Mouse (Mus musculus): Measurements from ENCODE around the gene Kdf1.

Kdf1 gene

DNA sequence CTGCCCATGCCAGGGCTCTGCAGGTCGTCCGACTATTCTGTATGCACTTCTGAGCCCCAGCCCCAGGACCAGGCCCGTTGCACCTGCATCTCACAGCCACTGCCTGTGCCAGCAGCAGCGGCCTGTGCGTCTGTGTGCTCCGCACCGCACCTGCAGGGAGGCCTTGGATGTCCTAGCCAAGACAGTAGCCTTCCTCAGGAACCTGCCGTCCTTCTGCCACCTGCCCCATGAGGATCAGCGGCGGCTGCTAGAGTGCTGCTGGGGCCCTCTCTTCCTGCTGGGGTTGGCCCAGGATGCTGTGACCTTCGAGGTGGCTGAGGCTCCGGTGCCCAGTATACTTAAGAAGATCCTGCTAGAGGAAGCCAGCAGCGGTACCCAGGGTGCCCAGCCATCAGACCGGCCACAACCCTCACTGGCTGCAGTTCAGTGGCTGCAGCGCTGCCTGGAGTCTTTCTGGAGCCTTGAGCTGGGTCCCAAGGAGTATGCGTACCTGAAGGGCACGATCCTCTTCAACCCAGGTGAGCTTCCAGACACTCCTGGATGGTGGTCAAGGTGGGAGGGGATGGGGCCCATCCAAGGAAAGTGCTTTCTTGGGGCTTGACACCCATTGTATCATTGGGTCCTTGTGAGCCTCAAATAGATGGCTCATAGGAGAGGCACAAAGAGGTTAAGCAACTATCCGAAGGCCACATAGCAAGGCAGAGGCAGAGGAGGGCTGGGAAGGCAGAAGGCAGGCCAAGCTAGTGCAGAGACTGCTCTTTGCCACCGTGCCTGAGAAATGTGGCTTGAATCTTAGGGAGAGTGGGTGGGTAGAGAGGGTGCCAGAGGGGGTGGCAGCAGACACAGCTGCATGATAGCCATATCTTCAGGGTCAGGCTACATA, 34.9 kb downstream of the Kdf1 start:
- DNase-seq (ENCODE audit: low read depth): no peak

DNA sequence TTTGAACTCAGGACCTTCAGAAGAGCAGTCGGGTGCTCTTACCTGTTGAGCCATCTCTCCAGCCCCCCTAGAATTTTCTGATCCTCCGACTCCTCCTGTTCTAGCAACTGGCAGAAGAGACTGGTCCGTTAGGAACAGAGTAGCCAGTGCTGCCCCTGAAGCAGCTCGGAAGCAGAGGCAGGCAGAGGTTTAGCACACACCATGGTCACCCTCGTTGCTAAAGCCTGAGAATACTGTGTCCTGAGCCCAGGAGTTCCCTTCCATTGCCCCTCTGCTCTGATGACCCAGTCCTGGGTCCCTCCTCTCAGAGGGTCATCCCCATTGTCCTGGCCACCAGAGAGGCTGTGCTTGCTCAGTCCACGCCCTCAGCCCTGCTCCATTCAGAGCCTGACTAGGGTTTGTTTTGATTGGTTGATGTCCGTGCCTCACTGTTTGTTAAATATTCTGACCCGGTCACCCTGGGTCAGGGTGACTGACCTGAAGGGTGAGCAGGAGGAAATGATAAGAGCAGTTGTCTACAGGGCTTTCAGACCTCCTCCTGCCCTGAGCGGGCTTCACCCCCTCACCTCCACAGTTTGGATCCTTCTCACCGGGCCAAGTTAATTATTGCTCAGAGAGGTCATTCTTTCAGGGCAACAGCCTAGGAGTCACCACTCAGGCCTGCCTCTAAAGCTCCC, 38.4 kb downstream of the Kdf1 start:
- no peak for DNase-seq (ENCODE audit: low read depth)

DNA sequence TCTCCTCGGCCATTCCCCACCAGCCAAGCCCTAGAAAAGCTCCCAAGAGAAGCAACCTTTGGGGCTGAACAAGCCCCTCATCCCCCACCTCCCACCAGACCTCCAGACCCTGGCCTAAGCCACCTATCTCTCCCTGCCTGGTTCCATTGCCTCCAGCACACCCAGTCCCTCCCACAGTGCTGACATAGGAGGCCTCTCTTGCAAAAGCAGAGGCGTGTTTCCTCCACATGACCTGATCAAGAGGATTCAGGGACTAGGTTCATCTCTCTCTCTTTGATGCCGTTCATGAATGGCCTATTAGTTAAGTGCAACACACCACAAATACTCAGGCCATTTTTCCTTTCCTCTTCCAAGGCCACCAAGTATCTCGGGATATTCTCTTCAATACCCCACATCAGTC, 41.1 kb downstream of the Kdf1 start:
- no peak for DNase-seq (ENCODE audit: low read depth)

DNA sequence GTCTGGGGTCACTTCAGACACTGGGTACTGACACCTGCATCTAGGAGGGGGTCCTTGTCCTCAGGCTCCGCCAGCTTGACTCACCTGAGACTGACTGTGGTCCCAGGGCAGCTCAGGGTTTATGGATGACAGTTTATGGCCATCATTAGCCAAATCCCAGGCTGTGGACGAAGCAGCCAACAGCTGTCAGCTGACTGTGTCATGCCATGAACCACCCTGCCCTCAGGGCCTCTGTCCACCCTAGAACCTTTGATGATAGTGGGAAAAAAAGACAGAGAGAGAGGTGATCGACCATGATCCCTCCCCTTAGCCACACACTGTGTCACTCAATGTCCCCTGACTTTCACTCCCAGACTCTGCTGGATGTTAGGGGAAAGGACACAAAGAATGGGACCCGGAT, 42.9 kb downstream of the Kdf1 start:
- no peak for DNase-seq (ENCODE audit: low read depth)

DNA sequence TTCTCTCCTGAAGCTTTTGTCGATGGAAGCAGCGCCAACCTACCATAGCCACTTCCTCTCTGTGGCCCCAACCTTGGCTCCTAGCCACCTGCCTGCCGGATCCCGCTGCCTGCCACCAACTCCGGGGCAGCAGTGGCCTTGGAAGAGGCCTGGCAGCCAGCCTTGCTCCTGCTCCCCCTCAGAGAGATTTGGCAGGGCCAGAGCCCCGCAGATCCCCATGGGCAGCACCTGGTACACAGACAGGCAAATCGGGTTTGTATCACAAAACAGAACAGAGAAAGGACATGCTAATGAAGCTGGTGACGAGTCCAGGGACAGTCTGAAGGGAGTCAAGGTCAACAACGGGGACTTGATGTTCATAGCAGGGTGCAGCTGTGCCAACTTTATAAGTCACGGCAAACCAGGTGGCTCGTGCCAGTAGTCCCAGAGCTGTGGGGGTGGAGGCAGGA, 44.4 kb downstream of the Kdf1 start:
- no peak for DNase-seq (ENCODE audit: low read depth)

DNA sequence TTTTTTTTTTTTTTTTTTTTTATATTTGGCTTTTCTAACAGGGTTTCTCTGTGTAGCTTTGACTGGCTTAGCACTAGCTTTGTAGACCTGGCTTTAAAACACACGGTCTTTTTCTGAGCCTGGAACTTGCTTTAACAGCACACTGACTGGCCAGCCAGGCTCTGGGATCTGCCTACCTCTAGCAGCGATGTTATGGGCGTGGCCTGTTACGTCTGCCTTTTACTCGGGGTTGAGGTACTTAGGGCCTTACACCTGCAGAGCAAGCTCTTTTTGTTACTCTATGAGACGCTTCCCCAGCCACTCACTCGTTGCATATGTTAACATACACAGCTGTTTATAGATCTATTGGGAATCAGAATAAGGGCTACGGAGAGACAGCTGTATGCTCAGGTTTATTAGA, 48.5 kb downstream of the Kdf1 start:
- DNase-seq (ENCODE audit: low read depth): no peak

DNA sequence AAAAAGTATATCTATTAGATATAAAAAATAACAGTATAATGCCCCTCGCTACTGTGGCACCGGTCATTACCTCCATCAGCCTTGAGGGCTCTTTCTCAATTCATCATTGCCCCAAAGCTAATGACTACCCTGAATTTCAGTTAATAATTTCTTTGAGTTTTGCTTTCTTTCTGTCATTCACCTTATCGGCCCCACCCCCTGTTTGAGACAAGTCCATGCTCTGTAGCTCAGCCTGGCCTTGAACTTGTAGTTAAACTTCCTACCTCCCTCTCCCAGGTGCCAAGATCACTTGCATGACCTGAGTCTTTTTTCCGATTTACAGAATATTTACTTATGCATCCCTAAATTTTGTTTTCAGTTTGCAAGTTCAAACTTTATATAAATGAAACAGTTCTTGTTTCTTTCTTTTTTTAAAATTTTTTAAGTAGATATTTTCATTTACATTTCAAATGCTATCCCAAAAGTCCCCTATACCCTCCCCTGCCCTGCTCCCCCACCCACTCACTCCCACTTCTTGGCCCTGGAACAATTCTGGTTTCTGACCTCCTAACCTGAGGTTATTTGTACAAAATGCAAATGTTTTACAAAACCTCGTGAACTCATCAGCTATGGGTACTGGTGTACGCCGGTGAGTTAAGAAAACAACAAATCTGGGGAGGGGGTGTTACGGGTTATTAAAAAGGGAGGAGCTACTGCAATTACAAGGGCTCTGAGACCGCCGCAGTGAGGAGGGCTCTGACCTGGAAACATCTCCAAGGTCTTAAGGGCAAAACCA, 50.7 kb downstream of the Kdf1 start:
- DNase-seq (ENCODE audit: low read depth): no peak

DNA sequence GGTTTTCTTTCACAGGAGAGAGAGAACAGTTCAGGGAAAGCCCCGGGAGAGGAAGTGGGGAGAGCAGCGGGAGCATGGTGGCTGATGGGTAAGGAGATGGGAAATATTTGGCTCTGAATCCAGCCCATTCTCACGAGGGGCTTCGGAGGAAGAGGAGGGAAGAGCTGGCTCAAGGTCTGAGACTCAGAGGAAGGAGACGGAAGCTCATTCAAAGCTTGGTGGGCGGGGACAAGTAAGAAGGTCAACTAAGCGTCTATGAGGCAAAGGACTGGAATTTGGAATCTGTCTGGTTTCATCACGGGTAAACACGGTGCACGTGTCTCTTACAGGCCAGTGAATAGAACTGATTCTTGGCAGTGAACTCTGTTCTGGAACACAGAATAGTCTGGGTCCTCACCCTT, 51.3 kb downstream of the Kdf1 start:
- no peak for DNase-seq (ENCODE audit: low read depth)

DNA sequence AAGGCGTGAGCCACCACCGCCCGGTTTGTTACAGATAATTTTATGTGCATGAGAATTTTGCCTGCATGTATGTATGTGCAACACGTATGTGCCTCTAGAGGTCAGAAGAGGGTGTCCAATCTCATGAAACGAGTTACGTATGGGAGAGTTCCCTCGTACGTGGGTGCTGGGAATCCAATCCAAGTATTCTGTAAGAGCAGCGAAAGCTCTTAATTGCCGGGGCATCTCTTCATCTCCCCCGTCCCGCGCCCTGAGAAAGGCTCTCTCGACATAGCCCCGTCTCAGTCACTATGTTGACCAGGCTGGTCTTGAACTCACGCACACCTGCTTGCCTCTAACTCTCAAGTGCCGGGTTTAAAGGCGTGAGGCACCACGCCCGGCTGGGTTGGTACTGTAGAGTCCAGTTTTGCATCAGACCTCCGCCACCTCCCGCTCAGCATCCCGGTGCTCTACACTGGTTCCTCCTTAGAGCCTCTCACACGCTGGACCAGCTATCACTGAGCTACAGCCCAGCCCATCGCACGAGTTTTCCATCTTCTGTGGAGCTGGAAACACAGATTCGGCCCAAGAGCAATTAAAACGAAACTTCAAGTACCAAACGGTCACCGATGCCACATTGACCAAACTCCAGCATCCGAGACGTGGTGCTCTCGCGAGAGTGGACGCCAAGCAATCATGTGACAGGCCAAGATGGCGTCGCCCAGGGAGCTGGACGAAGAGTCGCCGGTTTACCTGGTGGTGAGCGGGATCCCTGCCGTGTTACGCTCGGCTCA, 55.5 kb downstream of the Kdf1 start, which contains the start of gene Gpatch3:
Gene Gpatch3, plus strand, starts transcription at position 676 of the 773 bp plus-strand sequence.
- DNase-seq (ENCODE audit: low read depth): peak; percentile 89

DNA sequence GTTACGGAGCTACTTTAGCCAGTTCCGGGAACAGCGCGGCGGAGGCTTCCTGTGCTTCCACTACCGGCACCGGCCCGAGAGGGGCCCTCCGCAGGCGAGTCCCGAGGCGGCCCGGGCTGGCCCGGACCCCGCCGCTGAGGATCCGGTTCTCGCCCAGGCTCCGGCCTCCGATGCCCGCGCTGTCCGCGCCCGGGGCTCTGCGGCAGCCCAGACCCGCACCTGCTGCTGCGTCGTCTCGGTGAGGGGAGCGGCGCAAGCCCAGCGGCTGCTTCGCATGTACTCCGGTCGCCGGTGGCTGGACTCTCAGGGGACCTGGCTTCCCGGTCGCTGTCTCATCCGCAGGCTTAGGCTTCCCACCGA, 56.1 kb downstream of the Kdf1 start:
- no peak for DNase-seq (ENCODE audit: low read depth)

DNA sequence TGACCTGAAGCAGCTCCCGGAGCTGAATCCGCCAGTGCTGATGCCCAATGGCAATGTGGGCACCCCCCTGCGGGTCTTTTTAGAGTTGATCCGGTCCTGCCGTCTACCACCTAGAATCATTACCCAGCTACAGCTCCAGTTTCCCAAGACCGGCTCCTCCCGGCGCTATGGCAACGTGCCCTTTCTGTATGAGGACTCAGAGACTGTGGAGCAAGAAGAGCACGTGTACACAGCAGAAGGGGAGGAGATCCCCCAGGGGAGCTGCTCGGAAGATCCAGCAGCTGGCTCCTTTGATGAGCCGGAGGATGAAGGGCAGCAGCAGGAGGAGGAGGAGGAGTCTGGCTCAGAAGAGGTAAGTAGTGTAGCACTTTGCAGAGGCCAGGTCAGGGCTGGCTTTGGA, 59.2 kb downstream of the Kdf1 start:
- no peak for DNase-seq (ENCODE audit: low read depth)
